Mouse (Mus musculus) liver, embryonic 11.5 days (tissue): Measurements from ENCODE around the gene Olfr901. TPM values are rescaled to one million over a fixed set of nuclear protein-coding genes. Genes with fewer than 3 reads are reported as not detected.

Source experiments
- polyA plus RNA-seq: library from polyadenylated mRNA; unstranded; fragments of >200 nt; fragmentation: Nextera tagmentation; extraction: Ambion mirVana; gene quantifications from 2 replicates; pipeline ENCODE4 v1.2.1, GENCODE M21; 2014

The Olfr901 gene
- polyA plus RNA-seq, 1 experiment from 2014 or later: not detected

Other genes with a start within 250 kb of the Olfr901 start
- gene Olfr891, start 248.6 kb upstream of the Olfr901 start, polyA plus RNA-seq: not detected in 2 replicates
- not detected in 2 replicates for gene Olfr893, start 221.1 kb upstream of the Olfr901 start, polyA plus RNA-seq
- gene Olfr894, start 211.4 kb upstream of the Olfr901 start, polyA plus RNA-seq: not detected in 2 replicates
- gene Olfr143, start 176.7 kb upstream of the Olfr901 start, polyA plus RNA-seq: not detected in 2 replicates
- not detected in 2 replicates for gene Olfr895, start 161.6 kb upstream of the Olfr901 start, polyA plus RNA-seq
- gene Olfr896-ps1, start 138.3 kb upstream of the Olfr901 start, polyA plus RNA-seq: not detected in 2 replicates
- not detected in 2 replicates for gene Olfr25, start 100.4 kb upstream of the Olfr901 start, polyA plus RNA-seq
- not detected in 2 replicates for gene Olfr898, start 81.0 kb upstream of the Olfr901 start, polyA plus RNA-seq
- not detected in 2 replicates for gene Olfr250, start 62.6 kb upstream of the Olfr901 start, polyA plus RNA-seq
- not detected in 2 replicates for gene Olfr251, start 52.4 kb upstream of the Olfr901 start, polyA plus RNA-seq
- gene Olfr147, start 27.8 kb upstream of the Olfr901 start, polyA plus RNA-seq: not detected in 2 replicates
- not detected in 2 replicates for gene Olfr902, start 18.2 kb downstream of the Olfr901 start, polyA plus RNA-seq
- not detected in 2 replicates for gene Olfr904, start 33.7 kb downstream of the Olfr901 start, polyA plus RNA-seq
- gene Olfr905, start 41.7 kb downstream of the Olfr901 start, polyA plus RNA-seq: not detected in 2 replicates
- not detected in 2 replicates for gene Olfr906, start 57.6 kb downstream of the Olfr901 start, polyA plus RNA-seq
- gene Olfr907, start 66.3 kb downstream of the Olfr901 start, polyA plus RNA-seq: not detected in 2 replicates
- not detected in 2 replicates for gene Olfr911-ps1, start 92.1 kb downstream of the Olfr901 start, polyA plus RNA-seq
- not detected in 2 replicates for gene Olfr910, start 108.4 kb downstream of the Olfr901 start, polyA plus RNA-seq
- gene Olfr912, start 150.7 kb downstream of the Olfr901 start, polyA plus RNA-seq: not detected in 2 replicates
- gene Olfr913, start 163.3 kb downstream of the Olfr901 start, polyA plus RNA-seq: not detected in 2 replicates
- gene Olfr914, start 175.6 kb downstream of the Olfr901 start, polyA plus RNA-seq: not detected in 2 replicates
- not detected in 2 replicates for gene Olfr916, start 230.4 kb downstream of the Olfr901 start, polyA plus RNA-seq
- gene Olfr917, start 236.4 kb downstream of the Olfr901 start, polyA plus RNA-seq: not detected in 2 replicates
- not detected in 2 replicates for gene Olfr918, start 245.1 kb downstream of the Olfr901 start, polyA plus RNA-seq